Mouse (Mus musculus) inflammation-experienced regulatory T-cells (primary cell): ENCODE results near the gene Smpx. TPM values are rescaled to one million over a fixed set of nuclear protein-coding genes. Genes with fewer than 3 reads are reported as not detected.

Experiments used
- polyA plus RNA-seq, 2 experiments: library from polyadenylated mRNA; unstranded; fragments of 100-300 nt; shearing (Covaris generic); gene quantifications; one replicate each; pipeline ENCODE4 v1.2.1; 2017

Gene Smpx
- not detected for polyA plus RNA-seq

DNA sequence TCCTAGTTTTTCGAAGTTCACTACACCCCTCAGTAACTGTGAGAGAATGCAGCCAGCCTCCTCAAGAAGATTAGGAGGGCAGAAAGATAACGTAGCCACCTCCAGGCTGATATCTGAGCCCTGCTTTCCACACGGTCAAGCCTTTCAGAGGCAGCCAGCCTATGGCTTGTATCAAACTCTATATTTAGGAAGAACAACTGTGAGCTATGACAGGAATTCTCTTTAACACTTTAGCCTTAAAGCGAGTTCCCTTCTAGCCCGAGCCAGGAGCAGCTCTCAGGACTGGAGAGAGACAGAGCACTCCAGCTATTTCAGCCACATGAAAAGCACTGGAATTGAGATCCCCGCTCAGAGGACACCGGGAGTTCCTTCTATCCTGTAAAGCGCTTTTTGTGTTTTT, at the start of gene Smpx:
TSS of gene Smpx (plus strand) at position 49 of the 400 bp plus-strand sequence.

Other genes starting within 250 kb of the Smpx start
- gene Sms, start 206.6 kb upstream of the Smpx start, polyA plus RNA-seq, result 10 to 100 TPM; 68.6 to 95.1 TPM
- 1 to 10 TPM; 1.5 to 4.0 TPM for gene Yy2, start 129.9 kb upstream of the Smpx start, polyA plus RNA-seq
- 10 to 100 TPM; 11.8 to 14.0 TPM for gene Mbtps2, start 100.2 kb upstream of the Smpx start, polyA plus RNA-seq
- gene Klhl34, start 119.5 kb downstream of the Smpx start, polyA plus RNA-seq, result not detected